Mouse (Mus musculus) stomach, postnatal 0 days (tissue): Measurements from ENCODE around the gene Rrnad1. TPM values are rescaled to one million over a fixed set of nuclear protein-coding genes. Genes with fewer than 3 reads are reported as not detected.

Experiments used
- ATAC-seq: fragments of 200-750 bp; cut with Nextera tagmentation; 2 replicates; pipeline ENCODE4 v1.8.0; 2017; ENCODE audit not compliant: low FRiP score, low TSS enrichment
- DNase-seq: peaks from one replicate; pipeline ENCODE4 v3.0.0-alpha.2; 2016; ENCODE audit warnings: low spot score
- H3K27ac ChIP-seq: fragments of 300-500 bp; sonication (generic); replicated peaks from 2 replicates; pipeline ENCODE4 v1.5.1; 2014; ENCODE audit warnings: mild to moderate bottlenecking, control low read depth
- H3K27me3 ChIP-seq: fragments of 300-500 bp; sonication (generic); 2 replicates; pipeline ENCODE4 v1.6.1; 2014; ENCODE audit warnings: low read length; ENCODE audit not compliant: control insufficient read depth, insufficient read depth
- H3K36me3 ChIP-seq: fragments of 300-500 bp; sonication (generic); 2 replicates; pipeline ENCODE4 v1.6.1; 2014; ENCODE audit warnings: low read length, mixed read lengths; ENCODE audit not compliant: control insufficient read depth, insufficient read depth
- H3K4me1 ChIP-seq: fragments of 300-500 bp; sonication (generic); replicated peaks from 2 replicates; pipeline ENCODE4 v1.6.1; 2014; ENCODE audit warnings: antibody characterized with exemption; ENCODE audit not compliant: control insufficient read depth, insufficient read depth
- H3K4me2 ChIP-seq: fragments of 300-500 bp; sonication (generic); replicated peaks from 2 replicates; pipeline ENCODE4 v1.6.1; 2014; ENCODE audit warnings: low read depth, mild to moderate bottlenecking, control low read depth, moderate library complexity
- H3K4me3 ChIP-seq: fragments of 300-500 bp; sonication (generic); 2 replicates; pipeline ENCODE4 v1.5.1; 2014; ENCODE audit warnings: low read depth, low read length, control low read depth
- H3K9ac ChIP-seq: fragments of 300-500 bp; sonication (generic); 2 replicates; pipeline ENCODE4 v1.6.1; 2014; ENCODE audit warnings: mild to moderate bottlenecking, low read length, control low read depth, mixed read lengths
- H3K9me3 ChIP-seq: fragments of 300-500 bp; sonication (generic); 2 replicates; pipeline ENCODE4 v1.6.1; 2016; ENCODE audit warnings: low read length; ENCODE audit not compliant: control insufficient read depth
- CTCF ChIP-seq: IDR thresholded peaks from 2 replicates; pipeline ENCODE4 v1.5.1; 2016; ENCODE audit warnings: antibody characterized with exemption, low read depth, mild to moderate bottlenecking, moderate library complexity
- EP300 ChIP-seq: optimal IDR thresholded peaks from 2 replicates; pipeline ENCODE3; 2016; ENCODE audit warnings: antibody characterized with exemption
- WGBS: fragments of 180-500 bp; shearing (Covaris S2); extraction: QIAGEN DNeasy Blood & Tissue Kit; methylation state at CpG from one replicate; pipeline ENCODE4 v1.1.7; 2014; 5-methylcytosine and 5-hydroxymethylcytosine counted together
- polyA plus RNA-seq: library from polyadenylated mRNA; unstranded; fragments of >200 nt; fragmentation: Nextera tagmentation; extraction: Ambion mirVana; gene quantifications from 2 replicates; pipeline ENCODE4 v1.2.1, GENCODE M21; 2015

Rrnad1 gene
- polyA plus RNA-seq, 1 experiment from 2014 or later: 7.1 TPM

GRCm38 (mm10) chr3:87884708-87885251 lies 45.7 kb downstream of the Rrnad1 start:
- Histone ChIP-seq H3K9ac (peak overlapping the region; percentile 93), H3K9me3 (no peaks in the 10 kb centered on the region), H3K27me3 (no peaks in the 10 kb centered on the region), H3K27ac (peak overlapping the region; percentile 89), H3K36me3 (0 out of 2 replicates have a peak, but pooled peaks cover 5% of the 10 kb centered on the region), H3K4me1 (peaks cover 5% of the 10 kb centered on the region), H3K4me2 (peak overlapping the region; percentile 75), H3K4me3 (peak overlapping the region; percentile 90)
- under 1% methylated on average over 23 of the region's 28 CpGs for WGBS
- DNase-seq (peak; percentile 55), ATAC-seq (peak; percentile 26)
- TF ChIP-seq CTCF (0 out of 2 replicates have a peak, but pooled peaks have one; percentile 5), EP300 (no peak)

DNA sequence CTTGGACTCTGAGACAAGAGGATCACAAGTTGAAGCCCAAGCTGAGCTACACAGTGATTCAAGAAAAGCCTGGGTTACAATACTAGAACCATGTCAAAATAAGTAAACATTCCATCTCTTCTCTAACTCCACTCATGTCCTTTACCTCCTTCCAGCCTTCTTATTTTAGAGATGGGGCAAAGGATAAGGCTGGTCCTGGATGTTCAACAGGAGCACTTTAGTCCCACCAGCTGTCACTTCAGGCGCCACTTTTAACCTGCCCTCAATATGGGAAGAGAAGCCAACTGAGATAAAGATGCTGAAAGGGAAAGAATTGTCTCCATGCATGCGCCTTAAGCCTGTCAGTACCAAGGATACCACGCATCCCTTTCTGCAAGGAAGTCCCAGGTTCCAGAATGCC lies 46.2 kb downstream of the Rrnad1 start:
- WGBS: 1% methylated on average over 3 of the region's 3 CpGs
- Histone ChIP-seq H3K9me3 (no peaks in the 10 kb centered on the region), H3K36me3 (0 out of 2 replicates have a peak, but pooled peaks cover 5% of the 10 kb centered on the region), H3K27me3 (no peaks in the 10 kb centered on the region), H3K27ac (no peak overlapping the region), H3K4me2 (peak overlapping the region; percentile 75), H3K4me1 (peaks cover 5% of the 10 kb centered on the region), H3K4me3 (peak overlapping the region; percentile 90), H3K9ac (peak overlapping the region; percentile 93)
- ATAC-seq (no peak), DNase-seq (no peak)
- TF ChIP-seq CTCF (no peak), EP300 (no peak)

- WGBS: 86% methylated on average over 4 of the region's 4 CpGs
- H3K9ac ChIP-seq: no peak overlapping the region
Measured at GRCm38 (mm10) chr3:87877730-87878129, 52.8 kb downstream of the Rrnad1 start.

More at GRCm38 (mm10) chr3:87877730-87878129, 52.8 kb downstream of the Rrnad1 start:
- H3K4me1 ChIP-seq: no peaks in the 10 kb centered on the region
- no peak overlapping the region for H3K4me3 ChIP-seq
- DNase-seq (no peak), ATAC-seq (no peak)
- H3K27me3 ChIP-seq: no peaks in the 10 kb centered on the region
- H3K9me3 ChIP-seq: no peaks in the 10 kb centered on the region
- no peak for TF ChIP-seq EP300
- no peak for TF ChIP-seq CTCF
- no peak overlapping the region for H3K4me2 ChIP-seq
- H3K27ac ChIP-seq: no peak overlapping the region
- peaks cover 5% of the 10 kb centered on the region; the same call in 1 of the 2 replicates for H3K36me3 ChIP-seq

Other genes starting within 250 kb of the Rrnad1 start
- 0.29 and 0.38 TPM in 2 replicates for gene Lrrc71, start 182.1 kb downstream of the Rrnad1 start, polyA plus RNA-seq
- 0.39 and 0.41 TPM in 2 replicates for gene Ntrk1, start 135.6 kb downstream of the Rrnad1 start, polyA plus RNA-seq
- gene Insrr, start 133.8 kb downstream of the Rrnad1 start, polyA plus RNA-seq: 0.18 and 0.19 TPM in 2 replicates
- gene Pear1, start 106.4 kb downstream of the Rrnad1 start, polyA plus RNA-seq: 6.1 and 6.8 TPM in 2 replicates
- 0.08 and 0.11 TPM in 2 replicates for gene Sh2d2a, start 84.0 kb downstream of the Rrnad1 start, polyA plus RNA-seq
- 7.1 and 8.0 TPM in 2 replicates for gene Prcc, start 45.1 kb downstream of the Rrnad1 start, polyA plus RNA-seq
- 165 and 168 TPM in 2 replicates for gene Hdgf, start 24.4 kb downstream of the Rrnad1 start, polyA plus RNA-seq
- 61.4 and 63.4 TPM in 2 replicates for gene Mrpl24, start 11.2 kb downstream of the Rrnad1 start, polyA plus RNA-seq
- gene Isg20l2, start 403 bp downstream of the Rrnad1 start, polyA plus RNA-seq: 20.2 and 21.5 TPM in 2 replicates
- gene Crabp2, start 17.9 kb upstream of the Rrnad1 start, polyA plus RNA-seq: 40.4 and 44.3 TPM in 2 replicates
- gene Nes, start 40.4 kb upstream of the Rrnad1 start, polyA plus RNA-seq: 5.3 and 5.7 TPM in 2 replicates
- gene Bcan, start 69.5 kb upstream of the Rrnad1 start, polyA plus RNA-seq: 0.08 and 0.18 TPM in 2 replicates
- not detected in 2 replicates for gene Hapln2, start 96.9 kb upstream of the Rrnad1 start, polyA plus RNA-seq
- gene Gpatch4, start 112.4 kb upstream of the Rrnad1 start, polyA plus RNA-seq: 17.4 and 19.2 TPM in 2 replicates
- gene Naxe, start 127.8 kb upstream of the Rrnad1 start, polyA plus RNA-seq: 134 and 142 TPM in 2 replicates
- not detected in 2 replicates for gene Ttc24, start 147.6 kb upstream of the Rrnad1 start, polyA plus RNA-seq
- gene Iqgap3, start 151.3 kb upstream of the Rrnad1 start, polyA plus RNA-seq: 3.8 and 4.5 TPM in 2 replicates
- 10.6 and 13.0 TPM in 2 replicates for gene Mef2d, start 211.7 kb upstream of the Rrnad1 start, polyA plus RNA-seq